Mouse (Mus musculus): Measurements from ENCODE around the gene Samd14.
"Not testable (repeated sequence)": the region's sequence is repeated elsewhere in the genome, so short reads cannot be mapped to it uniquely, and the experiment has no call there.

The Samd14 gene

GRCm38 (mm10) chr11:95009629-95010014 lies at the start of gene Samd14:
Gene Samd14, plus strand, starts transcription at chr11:95009879.
- no peak for DNase-seq (ENCODE audit: low spot score)

DNA sequence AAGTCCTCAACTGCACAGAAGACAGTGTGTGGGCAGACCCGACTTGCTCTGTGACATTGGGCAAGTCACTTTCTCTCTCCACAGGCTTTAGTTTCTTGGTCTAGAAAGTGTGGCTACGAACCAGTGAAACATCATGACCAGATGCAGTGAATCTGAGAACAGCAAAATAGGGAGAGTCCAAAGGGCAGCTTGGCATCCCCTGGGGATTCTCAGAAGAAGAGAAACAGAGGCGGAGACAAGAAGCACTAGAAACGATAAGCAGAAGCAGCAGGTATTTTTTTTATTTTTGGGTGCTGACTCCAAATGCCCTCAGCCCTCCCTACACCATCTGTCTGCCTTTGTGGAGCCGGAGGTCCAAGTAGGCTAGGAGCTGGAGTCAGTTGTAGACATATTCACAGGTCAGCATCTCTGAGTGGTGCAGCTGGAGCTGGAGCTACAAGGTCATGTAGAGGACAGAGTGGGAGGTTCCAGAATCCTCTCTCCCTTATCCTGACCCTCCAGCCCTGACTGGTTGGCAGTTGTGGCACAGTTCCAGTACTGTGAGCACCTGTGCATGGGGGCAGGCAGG lies 47.1 kb upstream of the Samd14 start:
- DNase-seq (ENCODE audit: low spot score), result no peak

DNA sequence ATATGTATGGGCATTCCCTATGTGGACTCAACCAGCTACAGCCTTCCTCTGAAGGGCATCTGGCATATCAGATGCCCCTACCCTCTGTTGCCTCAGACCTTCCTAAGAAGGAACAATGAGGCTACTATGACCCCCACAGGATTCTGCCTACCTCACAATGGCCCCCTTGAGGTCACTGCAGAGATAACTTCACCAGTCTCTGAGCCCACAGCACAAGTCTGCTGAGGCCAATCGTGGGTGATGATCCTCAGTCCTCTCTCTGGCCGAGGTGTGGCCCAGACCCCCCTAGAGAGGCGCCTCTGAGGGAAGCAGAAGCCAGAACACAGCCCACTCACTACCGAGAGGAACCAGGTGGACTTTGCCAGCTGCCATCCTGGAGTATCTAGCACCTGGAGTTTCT lies 42.3 kb upstream of the Samd14 start, which contains the start of gene Hils1:
Gene Hils1 (plus strand): TSS at position 175 of the 400 bp plus-strand sequence.
- no peak for DNase-seq (ENCODE audit: low spot score)

DNA sequence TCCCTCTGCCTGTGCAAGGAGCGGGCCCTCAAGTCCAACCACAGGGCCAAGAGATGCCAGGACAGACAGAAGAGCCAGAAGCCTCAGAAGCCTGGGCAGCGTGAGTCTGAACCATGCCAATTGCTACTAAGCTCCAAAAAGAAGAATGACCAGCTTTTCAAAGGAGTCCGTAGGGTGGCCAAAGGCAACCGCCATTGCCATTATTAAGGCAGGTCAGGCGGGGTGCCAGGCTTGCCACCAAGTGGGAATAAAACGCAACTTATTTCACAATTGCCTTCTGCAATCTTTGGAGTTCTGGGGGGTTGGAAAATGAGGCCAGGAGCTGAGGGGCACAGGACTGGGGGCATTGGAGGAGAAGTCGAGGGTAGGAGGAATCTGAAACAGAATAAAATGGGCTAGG lies 41.5 kb upstream of the Samd14 start:
- DNase-seq (ENCODE audit: low spot score), result no peak

DNA sequence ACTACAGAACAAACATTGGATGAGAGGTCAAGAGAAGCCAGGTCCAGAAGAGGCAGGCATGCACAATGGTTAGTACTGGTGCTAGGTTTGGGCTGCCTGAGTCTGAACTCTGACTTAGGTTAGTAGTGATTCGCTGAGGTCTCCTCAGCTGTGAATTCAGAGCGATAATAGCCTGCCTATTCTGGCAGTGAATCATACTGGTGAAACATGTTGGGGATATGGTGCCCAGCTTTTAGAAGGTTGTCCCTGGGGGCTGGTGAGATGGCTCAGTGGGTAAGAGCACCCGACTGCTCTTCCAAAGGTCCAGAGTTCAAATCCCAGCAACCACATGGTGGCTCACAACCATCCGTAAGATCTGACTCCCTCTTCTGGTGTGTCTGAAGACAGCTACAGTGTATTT lies 40.0 kb upstream of the Samd14 start:
- DNase-seq (ENCODE audit: low spot score), result not testable (repeated sequence)

GRCm38 (mm10) chr11:94970210-94970943 lies 39.3 kb upstream of the Samd14 start:
- DNase-seq (ENCODE audit: low spot score), result no peak

DNA sequence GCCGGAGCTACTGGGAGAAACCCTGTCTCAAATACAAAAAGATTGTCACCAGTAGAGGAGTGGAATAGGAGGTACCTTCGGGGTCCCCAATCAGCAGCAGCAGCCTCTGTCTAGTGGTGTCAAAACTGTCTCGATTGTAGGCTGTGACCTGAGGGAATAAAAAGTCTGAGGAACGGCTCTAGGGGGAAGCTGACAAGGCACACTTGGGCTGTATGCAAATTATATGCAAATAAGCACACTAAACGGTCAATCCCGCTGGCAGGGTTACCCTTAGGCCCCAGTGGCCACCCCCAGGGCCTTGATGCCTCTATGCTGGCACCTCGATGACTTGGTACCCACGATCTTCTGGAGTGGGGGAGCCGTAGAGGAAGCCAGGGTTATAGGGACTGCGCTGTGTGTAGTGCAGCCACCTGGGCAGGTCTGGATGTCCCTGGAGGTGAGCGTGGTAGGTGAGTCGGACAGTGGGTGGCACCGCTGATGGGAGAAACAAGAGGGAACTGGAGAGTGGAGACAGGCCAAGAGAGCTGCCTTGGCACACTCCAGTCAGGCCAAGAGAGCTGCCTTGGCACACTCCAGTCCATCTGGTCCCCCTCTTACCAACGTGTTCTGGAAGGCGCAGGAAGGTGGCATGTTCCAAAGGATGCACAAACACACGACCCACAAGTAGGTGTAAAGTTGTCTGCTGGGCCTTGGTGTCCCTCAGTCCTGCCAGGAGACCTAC lies 37.6 kb upstream of the Samd14 start:
- DNase-seq (ENCODE audit: low spot score), result no peak

DNA sequence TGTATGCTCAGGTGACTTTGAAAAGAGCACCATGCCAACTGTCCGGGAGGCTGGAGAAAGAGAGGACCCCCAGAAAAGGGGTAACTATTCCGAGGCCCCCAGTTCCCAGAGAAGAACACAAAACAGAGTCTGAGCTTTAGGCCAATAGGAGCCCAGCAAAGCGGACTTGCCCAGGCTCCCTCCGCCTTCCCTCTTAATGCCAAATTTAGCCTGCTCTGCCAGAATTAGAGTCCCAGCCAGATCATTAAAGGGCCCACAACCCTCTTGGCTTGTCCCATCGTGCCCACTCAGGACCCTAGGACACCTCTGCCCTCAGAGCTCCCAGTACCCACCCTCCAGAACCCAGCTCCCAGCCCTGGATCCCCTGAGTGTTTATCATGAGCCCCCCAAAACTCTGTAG lies 36.8 kb upstream of the Samd14 start:
- no peak for DNase-seq (ENCODE audit: low spot score)

DNA sequence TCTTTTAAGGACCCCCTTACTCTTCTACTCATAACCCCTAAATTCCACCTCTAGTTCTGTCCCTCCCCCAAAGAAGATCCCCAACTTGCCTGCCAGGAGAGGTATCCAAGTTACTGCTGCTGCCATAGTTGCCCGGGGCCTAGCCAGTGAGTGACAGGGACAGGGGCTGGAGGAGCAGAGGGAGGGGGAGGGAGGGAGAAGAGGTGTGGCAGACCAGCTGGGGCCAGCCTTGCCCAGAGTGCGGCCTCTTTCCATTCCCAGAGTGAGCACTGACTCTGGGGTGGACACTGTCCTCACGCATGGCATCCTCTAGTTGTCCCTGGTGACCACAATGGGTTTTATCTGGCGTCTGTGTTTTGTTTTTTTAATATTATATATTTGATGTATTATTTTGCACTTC lies 36.4 kb upstream of the Samd14 start:
- no peak for DNase-seq (ENCODE audit: low spot score)

DNA sequence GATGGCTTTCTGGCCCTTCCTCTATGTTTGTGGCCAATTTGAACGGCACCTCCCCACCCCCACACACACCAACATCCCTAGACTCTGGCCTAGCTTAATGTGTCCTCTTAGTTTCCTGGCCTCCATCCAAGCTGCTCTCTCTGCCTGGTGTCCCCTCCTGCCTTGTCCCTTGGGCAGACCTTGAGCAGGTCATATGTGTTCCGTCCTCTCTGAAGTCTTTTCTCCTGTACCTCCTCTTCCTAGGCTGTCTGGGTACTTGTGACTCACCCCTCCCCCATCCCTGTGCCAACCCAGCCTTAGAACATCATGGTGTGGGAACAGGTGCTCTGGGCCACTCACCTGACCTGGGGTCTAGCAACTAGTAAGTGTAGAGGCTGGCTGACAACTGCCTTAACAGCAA lies 34.7 kb upstream of the Samd14 start:
- DNase-seq (ENCODE audit: low spot score), result no peak

DNA sequence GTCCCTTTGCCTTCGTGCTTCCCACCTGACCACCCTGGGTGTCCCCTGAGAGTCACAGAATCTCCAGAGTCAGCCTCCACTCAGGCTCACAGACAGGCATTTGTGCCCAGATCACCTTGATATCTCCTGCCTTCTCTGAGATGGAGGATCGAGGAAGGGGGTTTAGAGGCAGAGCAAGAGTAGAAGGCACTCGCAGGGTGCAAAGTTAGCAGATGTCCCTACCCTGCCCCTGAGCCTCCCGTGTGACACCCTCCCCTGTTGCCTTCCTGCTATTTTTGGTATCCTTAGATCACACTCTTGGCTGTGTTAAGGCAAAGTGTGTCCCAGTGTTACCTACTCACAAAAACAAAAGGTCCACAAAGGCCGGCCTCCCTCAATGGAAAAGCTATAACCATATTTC lies 33.5 kb upstream of the Samd14 start, which contains the start of gene Sgca:
Gene Sgca (minus strand): TSS at position 129 of the 400 bp plus-strand sequence.
- no peak for DNase-seq (ENCODE audit: low spot score)

DNA sequence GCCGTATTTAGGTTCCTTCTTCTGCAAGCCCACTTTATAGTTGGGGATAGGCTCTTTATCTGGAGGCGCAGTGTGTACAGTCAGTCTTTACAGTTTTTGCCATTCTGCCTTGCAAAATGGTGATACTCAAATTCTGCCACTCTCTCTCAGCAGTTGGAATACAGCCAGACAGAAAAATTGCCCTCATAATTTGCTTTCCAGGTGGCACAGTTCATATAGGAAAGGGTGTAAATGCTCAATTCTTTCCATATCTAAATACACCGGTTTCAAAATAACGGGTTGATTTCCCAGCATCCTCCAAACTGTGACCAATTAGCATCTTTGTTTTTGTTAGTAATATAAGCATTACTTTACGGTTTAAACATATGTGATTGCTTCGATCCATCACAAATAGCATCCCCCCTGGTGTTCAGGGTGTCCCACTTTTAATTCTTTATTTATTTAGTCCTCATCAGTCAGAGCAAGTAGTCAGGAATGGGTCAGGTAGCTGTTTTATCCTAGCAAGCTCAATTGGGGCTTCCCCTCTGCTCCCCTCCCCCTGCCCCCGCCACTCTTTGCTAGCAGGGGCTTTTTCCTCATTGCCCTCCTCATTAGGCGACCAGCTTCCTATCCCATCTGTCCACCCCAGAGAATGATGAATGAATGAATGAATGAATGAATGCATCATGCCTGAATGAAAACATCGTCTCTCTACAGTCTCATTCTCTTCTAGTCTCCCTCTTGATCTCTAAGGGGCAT lies 31.3 kb upstream of the Samd14 start:
- no peak for DNase-seq (ENCODE audit: low spot score)

DNA sequence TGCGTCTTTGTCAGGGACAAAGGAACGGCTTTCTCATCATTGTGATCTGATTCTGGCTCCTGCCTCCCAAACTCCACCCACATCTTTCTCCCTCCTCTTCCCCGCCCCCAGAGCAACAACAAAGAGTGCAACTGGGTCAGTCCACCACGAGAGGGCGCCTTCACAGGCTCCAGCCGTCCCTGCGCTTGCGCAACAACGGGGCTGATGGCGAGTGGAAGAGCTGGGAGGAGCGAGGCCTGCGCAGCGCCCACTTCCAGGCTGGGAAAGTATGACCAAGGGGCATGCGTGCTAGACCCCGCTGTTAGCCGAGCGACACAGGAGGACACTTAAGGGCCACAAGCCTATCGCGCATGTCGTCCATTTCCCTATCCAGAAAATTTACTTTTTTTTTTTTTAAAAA lies 30.7 kb upstream of the Samd14 start:
- DNase-seq (ENCODE audit: low spot score), result peak; percentile 93

DNA sequence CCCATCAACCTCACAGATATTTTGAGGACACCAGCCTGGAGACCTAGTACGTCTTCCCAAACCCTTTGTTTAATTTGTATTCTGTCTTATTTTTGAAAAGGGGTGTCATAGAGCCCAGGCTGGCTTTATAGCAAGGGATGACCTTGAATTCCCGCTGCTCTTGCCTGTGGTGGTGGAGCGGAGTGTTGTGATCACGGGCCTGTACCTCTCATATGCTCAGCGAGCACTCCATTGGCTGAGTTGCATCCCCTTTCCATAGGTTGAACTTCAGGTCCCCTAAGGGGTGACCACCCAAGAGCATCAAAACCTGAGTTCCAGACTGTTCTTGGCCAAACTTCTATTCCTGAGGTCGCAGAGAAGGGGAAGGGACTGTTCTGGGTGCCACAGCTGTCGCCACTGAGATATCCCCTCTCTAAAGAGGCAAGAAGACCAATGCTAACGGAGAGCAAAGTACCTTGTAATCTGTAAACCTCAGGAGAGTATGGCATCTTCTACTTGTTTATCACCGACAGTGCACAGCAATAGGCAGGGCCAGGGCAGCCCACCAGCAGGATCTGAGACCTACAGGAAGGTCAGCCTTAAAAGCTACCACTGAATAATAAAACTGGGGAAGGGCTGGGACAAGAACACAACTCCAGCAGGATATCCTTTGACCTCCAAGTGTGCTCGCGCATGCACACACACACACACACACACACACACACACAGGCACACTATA lies 30.1 kb upstream of the Samd14 start:
- DNase-seq (ENCODE audit: low spot score), result no peak

- no peak for DNase-seq (ENCODE audit: low spot score)
Observed at GRCm38 (mm10) chr11:94985140-94985539, 24.5 kb upstream of the Samd14 start.

DNA sequence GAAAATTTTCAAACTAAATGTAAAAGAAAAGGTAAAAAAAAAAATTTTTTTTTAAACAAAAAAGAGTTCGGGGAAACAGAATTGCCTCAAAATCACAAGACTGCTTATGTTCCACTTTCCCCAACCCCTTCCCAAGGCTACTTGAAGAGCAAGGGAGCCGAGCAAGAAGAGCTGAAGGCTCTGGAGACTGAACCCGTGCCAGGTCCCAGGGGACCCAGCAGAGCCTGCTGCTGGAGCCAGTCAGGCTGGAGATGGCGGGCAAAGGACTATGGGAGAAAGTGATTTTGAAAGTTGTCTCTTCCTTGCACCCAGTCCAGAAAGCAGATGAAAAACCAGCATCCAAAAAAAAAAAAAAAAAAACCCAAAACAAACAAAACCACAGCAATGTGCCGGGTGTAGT lies 23.9 kb upstream of the Samd14 start:
- no peak for DNase-seq (ENCODE audit: low spot score)

- no peak for DNase-seq (ENCODE audit: low spot score)
Observed at GRCm38 (mm10) chr11:94986435-94986834, 23.2 kb upstream of the Samd14 start.

DNA sequence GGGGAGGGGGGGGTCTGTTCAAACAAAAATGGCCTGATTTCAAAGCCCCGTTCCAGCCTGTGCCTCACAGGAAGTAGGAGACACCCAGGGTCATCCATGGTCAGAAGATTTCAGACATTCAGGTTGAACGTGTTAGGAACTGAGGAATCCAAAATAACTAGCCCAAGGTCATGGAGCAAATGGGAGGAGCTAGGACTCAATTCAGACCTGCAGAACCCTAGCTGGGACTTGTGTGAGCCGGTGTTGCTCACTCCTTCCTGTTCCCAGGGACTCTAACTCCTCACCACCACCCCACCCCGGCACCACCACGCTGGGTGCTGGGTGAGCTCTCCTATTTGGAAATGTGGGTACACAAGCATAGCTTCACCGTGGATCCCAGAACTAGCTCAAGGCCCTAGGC lies 22.3 kb upstream of the Samd14 start:
- DNase-seq (ENCODE audit: low spot score), result no peak

DNA sequence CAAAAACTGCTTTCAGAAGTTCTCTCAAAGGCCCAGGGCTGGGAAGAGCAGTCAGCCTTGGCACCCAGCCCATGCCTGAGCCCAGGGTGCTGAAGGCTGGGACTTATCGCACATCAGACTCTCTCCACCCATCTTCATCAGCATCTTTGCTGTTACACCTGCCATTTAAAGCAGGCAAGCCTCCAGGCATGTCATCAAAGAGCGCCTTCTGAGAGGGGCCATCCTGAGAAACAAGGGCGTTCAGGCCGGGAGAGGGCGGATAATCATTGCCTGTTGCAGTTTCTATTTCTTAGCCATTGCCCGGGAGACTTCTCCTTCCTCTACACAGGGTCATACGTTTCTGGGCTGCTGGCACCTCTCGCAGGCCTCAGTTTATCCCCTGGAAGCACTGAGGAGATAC lies 21.8 kb upstream of the Samd14 start:
- DNase-seq (ENCODE audit: low spot score), result no peak

DNA sequence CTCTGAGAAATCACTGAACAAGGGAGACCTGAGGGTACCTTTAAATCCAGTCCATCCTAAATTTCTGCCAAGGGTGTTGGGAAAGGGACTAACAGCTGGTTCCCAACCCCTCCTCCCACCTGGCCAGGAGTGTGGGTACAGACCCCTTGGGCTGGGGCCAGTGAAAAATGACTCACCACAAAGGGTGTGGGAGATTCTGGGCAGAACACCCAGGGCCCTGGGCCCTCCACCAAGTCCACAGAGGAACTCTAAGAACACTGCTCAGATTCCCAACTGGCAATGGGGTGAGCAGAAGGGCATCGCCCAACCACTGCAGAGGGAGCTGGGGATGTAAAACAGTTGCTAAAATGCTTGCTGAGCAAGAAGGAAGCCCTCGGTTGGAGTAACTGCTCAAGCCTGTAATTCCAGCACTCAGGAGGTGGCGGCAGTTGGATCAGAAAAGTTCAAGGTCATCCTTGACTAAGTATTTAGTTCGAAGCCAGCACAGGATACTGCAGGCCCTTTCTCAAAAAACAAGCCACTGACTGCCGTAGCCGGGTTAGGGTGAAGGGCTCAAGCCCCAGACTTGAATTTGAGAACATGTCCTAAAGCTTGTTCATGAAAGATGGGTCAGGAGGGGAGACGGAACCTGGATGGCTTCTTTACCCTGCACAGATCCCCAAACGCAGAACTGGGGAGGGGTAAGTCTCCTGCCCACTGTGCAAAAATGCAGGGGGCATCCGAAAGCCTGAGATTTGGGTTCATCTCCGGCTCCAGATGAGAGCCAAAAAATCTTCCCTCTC lies 20.7 kb upstream of the Samd14 start:
- DNase-seq (ENCODE audit: low spot score), result no peak

GRCm38 (mm10) chr11:94989562-94990017 lies 20.1 kb upstream of the Samd14 start:
- DNase-seq (ENCODE audit: low spot score), result peak; percentile 85

All from c-Kit-positive CD71-positive TER-119-positive erythroid progenitor cells, embryonic 14.5 days (primary cell).